Mouse (Mus musculus) liver, embryonic 14.5 days (tissue): ENCODE measurements around the gene Lrrtm3. TPM values are rescaled to one million over a fixed set of nuclear protein-coding genes. Genes with fewer than 3 reads are reported as not detected.

Experiments
- ATAC-seq: fragments of 200-750 bp; cut with Nextera tagmentation; 2 replicates; pipeline ENCODE4 v1.8.0; 2017; ENCODE audit warnings: moderate number of reproducible peaks, mild to moderate bottlenecking, moderate library complexity; ENCODE audit not compliant: insufficient read depth
- DNase-seq, 3 experiments: peaks; one replicate each; pipeline ENCODE4 v3.0.0-alpha.2; 2012 to 2013; ENCODE audit warnings: low read depth in 3 of 3, low spot score in 3 of 3
- H3K27ac ChIP-seq: fragments of 300-500 bp; sonication (generic); 2 replicates; pipeline ENCODE4 v1.5.1; 2014; ENCODE audit warnings: moderate library complexity, mild to moderate bottlenecking, control low read depth, inconsistent platforms
- H3K27me3 ChIP-seq: fragments of 300-500 bp; sonication (generic); 2 replicates; pipeline ENCODE4 v1.6.1; 2014; ENCODE audit warnings: mild to moderate bottlenecking, low read length, moderate library complexity; ENCODE audit not compliant: control insufficient read depth, insufficient read depth
- H3K36me3 ChIP-seq: fragments of 300-500 bp; sonication (generic); replicated peaks from 2 replicates; pipeline ENCODE4 v1.6.1; 2014; ENCODE audit warnings: low read depth; ENCODE audit not compliant: control insufficient read depth, insufficient read depth
- H3K4me1 ChIP-seq, 2 experiments: fragments of 200-500 bp in 1 of 2; fragments of 300-500 bp in 1 of 2; sonication (generic) in 1 of 2; replicated peaks; 2 replicates each; pipeline ENCODE4 v1.6.1; 2012 to 2014; ENCODE audit warnings: antibody characterized with exemption in 1 of 2, inconsistent platforms in 1 of 2, low read length in 1 of 2; ENCODE audit not compliant: control insufficient read depth in 2 of 2, insufficient read depth in 2 of 2
- H3K4me2 ChIP-seq: fragments of 300-500 bp; sonication (generic); 2 replicates; pipeline ENCODE4 v1.6.1; 2014; ENCODE audit warnings: low read depth, mild to moderate bottlenecking, control low read depth, moderate library complexity
- H3K4me3 ChIP-seq, 2 experiments: fragments of 200-500 bp in 1 of 2; fragments of 300-500 bp in 1 of 2; sonication (generic) in 1 of 2; 2 replicates each; pipeline ENCODE4 v1.5.1; 2012 to 2014; ENCODE audit warnings: low read depth in 2 of 2, low read length in 2 of 2, mild to moderate bottlenecking in 2 of 2, control low read depth in 1 of 2, inconsistent platforms in 1 of 2, moderate library complexity in 1 of 2; ENCODE audit not compliant: insufficient read depth in 1 of 2
- H3K9ac ChIP-seq: fragments of 300-500 bp; sonication (generic); replicated peaks from 2 replicates; pipeline ENCODE4 v1.6.1; 2014; ENCODE audit warnings: mild to moderate bottlenecking, control low read depth, moderate library complexity
- H3K9me3 ChIP-seq: fragments of 300-500 bp; sonication (generic); 2 replicates; pipeline ENCODE4 v1.6.1; 2016; ENCODE audit warnings: low read length, mixed read lengths; ENCODE audit not compliant: control insufficient read depth
- CTCF ChIP-seq: IDR thresholded peaks from 2 replicates; pipeline ENCODE4 v1.5.1; 2016; ENCODE audit warnings: antibody characterized with exemption, low read depth, control low read depth
- EP300 ChIP-seq: IDR thresholded peaks from 2 replicates; pipeline ENCODE4 v1.6.1; 2016; ENCODE audit warnings: antibody characterized with exemption, low read depth
- WGBS: fragments of 180-500 bp; shearing (Covaris S2); extraction: QIAGEN DNeasy Blood & Tissue Kit; methylation state at CpG from one replicate; pipeline ENCODE4 v1.1.7; 2014; ENCODE audit not compliant: insufficient replicate concordance; 5-methylcytosine and 5-hydroxymethylcytosine counted together
- polyA plus RNA-seq, 2 experiments: library from polyadenylated mRNA; depleted of rRNA in 1 of 2; stranded (reverse) in 1 of 2; unstranded in 1 of 2; fragments of >200 nt; fragmentation: Nextera tagmentation in 1 of 2; extraction: Ambion mirVana in 1 of 2; gene quantifications; 2 replicates each; pipeline versions ENCODE4 v1.2.1 to v1.2.3; 2012 to 2014

The Lrrtm3 gene
- polyA plus RNA-seq, 2 experiments, result 0.01 TPM; not detected in 1

GRCm38 (mm10) chr10:63954308-63954930 lies 135.7 kb downstream of the Lrrtm3 start:
- no peak for DNase-seq
- 30% methylated on average over 6 of the region's 7 CpGs for WGBS

GRCm38 (mm10) chr10:63951481-63951880 lies 138.6 kb downstream of the Lrrtm3 start:
- Histone ChIP-seq H3K4me1 (no peaks in the 10 kb centered on the region), H3K4me2 (no peak overlapping the region), H3K27me3 (no peaks in the 10 kb centered on the region), H3K4me3 (no peak overlapping the region), H3K9me3 (no peaks in the 10 kb centered on the region), H3K27ac (no peak overlapping the region), H3K9ac (no peak overlapping the region), H3K36me3 (no peaks in the 10 kb centered on the region)
- WGBS, result 67% methylated on average over 1 of the region's 1 CpGs
- TF ChIP-seq EP300 (no peak), CTCF (no peak)
- no peak for DNase-seq
- ATAC-seq, result no peak

More at GRCm38 (mm10) chr10:63954308-63954930, 135.7 kb downstream of the Lrrtm3 start:
- H3K27me3 ChIP-seq, result no peaks in the 10 kb centered on the region
- ATAC-seq, result no peak
- H3K4me2 ChIP-seq, result no peak overlapping the region
- H3K4me3 ChIP-seq, result no peak overlapping the region
- TF ChIP-seq CTCF (no peak), EP300 (no peak)
- H3K9me3 ChIP-seq, result no peaks in the 10 kb centered on the region
- H3K27ac ChIP-seq, result no peak overlapping the region
- H3K9ac ChIP-seq, result no peak overlapping the region
- no peaks in the 10 kb centered on the region for H3K36me3 ChIP-seq
- no peaks in the 10 kb centered on the region for H3K4me1 ChIP-seq

GRCm38 (mm10) chr10:63950867-63951266 lies 139.2 kb downstream of the Lrrtm3 start:
- H3K9ac ChIP-seq, result no peak overlapping the region
- no peaks in the 10 kb centered on the region for H3K27me3 ChIP-seq
- H3K36me3 ChIP-seq, result no peaks in the 10 kb centered on the region
- no peak for DNase-seq
- H3K27ac ChIP-seq, result no peak overlapping the region
- WGBS, result 44% methylated on average over 8 of the region's 8 CpGs
- H3K4me3 ChIP-seq, result no peak overlapping the region
- no peak overlapping the region for H3K4me2 ChIP-seq
- ATAC-seq, result no peak
- no peak for TF ChIP-seq EP300
- TF ChIP-seq CTCF, result no peak
- H3K4me1 ChIP-seq, result no peaks in the 10 kb centered on the region
- H3K9me3 ChIP-seq, result no peaks in the 10 kb centered on the region

GRCm38 (mm10) chr10:63947266-63947665 lies 142.8 kb downstream of the Lrrtm3 start:
- no peaks in the 10 kb centered on the region for H3K4me1 ChIP-seq
- H3K27me3 ChIP-seq, result no peaks in the 10 kb centered on the region
- H3K9me3 ChIP-seq, result no peaks in the 10 kb centered on the region
- WGBS, result 53% methylated on average over 4 of the region's 4 CpGs
- ATAC-seq (no peak), DNase-seq (no peak)
- no peak overlapping the region for H3K9ac ChIP-seq
- TF ChIP-seq EP300 (no peak), CTCF (no peak)
- H3K4me2 ChIP-seq, result no peak overlapping the region
- H3K36me3 ChIP-seq, result no peaks in the 10 kb centered on the region
- H3K4me3 ChIP-seq, result no peak overlapping the region
- no peak overlapping the region for H3K27ac ChIP-seq

- H3K4me1 ChIP-seq, result no peaks in the 10 kb centered on the region
- no peak overlapping the region for H3K4me3 ChIP-seq
- 59% methylated on average over 3 of the region's 3 CpGs for WGBS
- H3K9ac ChIP-seq, result no peak overlapping the region
- TF ChIP-seq CTCF (no peak), EP300 (no peak)
- H3K9me3 ChIP-seq, result no peaks in the 10 kb centered on the region
- no peak overlapping the region for H3K27ac ChIP-seq
- DNase-seq (no peak), ATAC-seq (no peak)
- no peaks in the 10 kb centered on the region for H3K27me3 ChIP-seq
- H3K36me3 ChIP-seq, result no peaks in the 10 kb centered on the region
- no peak overlapping the region for H3K4me2 ChIP-seq
Measured at GRCm38 (mm10) chr10:63945534-63945933, 144.5 kb downstream of the Lrrtm3 start.
